Mouse (Mus musculus): ENCODE measurements around the gene Thbs4.

- TF ChIP-seq CTCF (IDR thresholded peaks at IDR 0.05; ENCODE audit: low read depth) (no peak), EP300 (IDR thresholded peaks at IDR 0.05; ENCODE audit: low read depth) (no peak)
Measured at GRCm38 (mm10) chr13:92710361-92710760, 84.3 kb downstream of the Thbs4 start.
